Mouse (Mus musculus) lung, postnatal 0 days (tissue): ENCODE measurements around the gene Sh2d1b2.

Experiments used
- CTCF ChIP-seq: IDR thresholded peaks from 2 replicates; pipeline ENCODE4 v1.5.1; 2016; ENCODE audit warnings: antibody characterized with exemption, mild to moderate bottlenecking
- EP300 ChIP-seq: IDR thresholded peaks from 2 replicates; pipeline ENCODE4 v1.6.1; 2016; ENCODE audit warnings: antibody characterized with exemption, mild to moderate bottlenecking, control low read depth

GRCm38 (mm10) chr1:170282415-170283129 is 50.0 kb downstream of the Sh2d1b2 start:
- TF ChIP-seq EP300: no peak
- TF ChIP-seq CTCF: no peak
